Mouse (Mus musculus): ENCODE results near the gene Ddit4l. TPM values are rescaled to one million over a fixed set of nuclear protein-coding genes. Genes with fewer than 3 reads are reported as not detected.

Ddit4l gene
- polyA plus RNA-seq, 2 experiments: 0.10 to 0.69 TPM

GRCm38 (mm10) chr3:137622091-137622490 is 679 bp downstream of the Ddit4l start:
- Histone ChIP-seq H3K36me3 (replicated peaks; ENCODE audit: control insufficient read depth, insufficient read depth, low read depth) (no peaks in the 10 kb centered on the region), H3K9me3 (ENCODE audit: control insufficient read depth, low read length) (no peaks in the 10 kb centered on the region), H3K4me1 (replicated peaks; ENCODE audit: control insufficient read depth in 2 of 2, insufficient read depth in 2 of 2, low read length in 1 of 2) (no peaks in the 10 kb centered on the region), H3K4me3 (ENCODE audit: insufficient read depth in 1 of 2, low read depth in 2 of 2, low read length in 2 of 2) (no peak overlapping the region), H3K9ac (replicated peaks) (no peak overlapping the region), H3K27me3 (ENCODE audit: control insufficient read depth, insufficient read depth, low read length) (0 out of 2 replicates have a peak, but pooled peaks cover 3% of the 10 kb centered on the region), H3K4me2 (ENCODE audit: low read depth) (no peak overlapping the region), H3K27ac (no peak overlapping the region)
- WGBS (ENCODE audit: insufficient replicate concordance): 34% methylated on average over 6 of the region's 6 CpGs
- TF ChIP-seq EP300 (IDR thresholded peaks at IDR 0.05; ENCODE audit: low read depth) (no peak), CTCF (IDR thresholded peaks at IDR 0.05; ENCODE audit: low read depth) (no peak)
- no peak for DNase-seq (ENCODE audit: low read depth in 3 of 3, low spot score in 3 of 3)
- ATAC-seq (ENCODE audit: insufficient read depth): no peak

- Histone ChIP-seq H3K4me2 (ENCODE audit: low read depth) (peak overlapping the region; percentile 55), H3K9me3 (ENCODE audit: control insufficient read depth, low read length) (no peaks in the 10 kb centered on the region), H3K4me3 (ENCODE audit: insufficient read depth in 1 of 2, low read depth in 2 of 2, low read length in 2 of 2) (peak overlapping the region; percentile 6 to 44; a peak in 2 of 4 replicates), H3K9ac (replicated peaks) (no peak overlapping the region), H3K27ac (no peak overlapping the region), H3K4me1 (replicated peaks; ENCODE audit: control insufficient read depth in 2 of 2, insufficient read depth in 2 of 2, low read length in 1 of 2) (no peaks in the 10 kb centered on the region), H3K36me3 (replicated peaks; ENCODE audit: control insufficient read depth, insufficient read depth, low read depth) (no peaks in the 10 kb centered on the region), H3K27me3 (ENCODE audit: control insufficient read depth, insufficient read depth, low read length) (0 out of 2 replicates have a peak, but pooled peaks cover 3% of the 10 kb centered on the region)
- ATAC-seq (ENCODE audit: insufficient read depth): no peak
- DNase-seq (ENCODE audit: low read depth in 3 of 3, low spot score in 3 of 3): no peak
- TF ChIP-seq CTCF (IDR thresholded peaks at IDR 0.05; ENCODE audit: low read depth) (no peak), EP300 (IDR thresholded peaks at IDR 0.05; ENCODE audit: low read depth) (no peak)
- 29% methylated on average over 14 of the region's 14 CpGs for WGBS (ENCODE audit: insufficient replicate concordance)
Observed at GRCm38 (mm10) chr3:137622895-137623580, 1.6 kb downstream of the Ddit4l start.

DNA sequence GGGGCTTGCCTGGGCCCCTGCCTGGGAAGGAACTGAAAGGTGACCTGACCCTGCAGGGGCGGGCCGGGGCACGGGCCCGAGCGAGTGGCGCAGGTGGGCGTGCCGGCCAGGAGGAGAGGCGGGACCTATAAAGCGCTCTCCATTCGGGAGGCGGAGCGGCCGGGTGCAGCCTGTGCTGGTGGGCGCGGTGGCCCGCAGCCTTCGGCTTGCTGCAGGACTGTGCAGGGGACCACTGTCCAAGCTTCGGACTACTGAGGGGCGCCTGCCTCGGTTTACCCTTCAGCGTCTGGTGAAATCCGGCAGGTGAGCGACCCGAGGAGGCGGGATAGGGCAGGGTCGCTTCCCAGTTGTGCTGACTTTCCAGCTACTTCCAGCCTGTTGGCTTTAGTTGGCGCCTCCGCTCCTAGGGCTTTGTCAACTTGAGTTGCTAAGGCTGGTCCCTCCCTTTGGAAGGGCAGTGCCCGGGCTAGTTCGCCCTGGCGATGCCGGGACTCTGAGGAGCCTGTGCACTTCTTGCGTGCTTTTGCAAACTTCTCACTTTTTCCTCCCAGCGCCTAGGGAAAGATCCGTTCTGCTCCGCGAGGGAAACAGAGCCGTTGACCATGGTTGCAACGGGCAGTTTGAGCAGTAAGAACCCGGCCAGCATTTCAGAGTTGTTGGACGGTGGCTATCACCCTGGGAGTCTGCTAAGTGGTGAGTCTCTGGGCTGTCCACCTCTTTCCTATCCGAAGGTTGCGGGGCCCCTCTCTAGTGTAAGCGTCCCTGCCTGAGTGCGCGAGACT is 2.4 kb downstream of the Ddit4l start:
- H3K4me2 ChIP-seq (ENCODE audit: low read depth): peak overlapping the region; percentile 55
- no peak overlapping the region for H3K9ac ChIP-seq (replicated peaks)
- DNase-seq (ENCODE audit: low read depth in 3 of 3, low spot score in 3 of 3) (peak in 1 of 3 experiments; percentile 4), ATAC-seq (ENCODE audit: insufficient read depth) (peak; percentile 58)
- peak overlapping the region; percentile 21 to 44 for H3K4me3 ChIP-seq (ENCODE audit: insufficient read depth in 1 of 2, low read depth in 2 of 2, low read length in 2 of 2)
- 0 out of 2 replicates have a peak, but pooled peaks cover 3% of the 10 kb centered on the region for H3K27me3 ChIP-seq (ENCODE audit: control insufficient read depth, insufficient read depth, low read length)
- WGBS (ENCODE audit: insufficient replicate concordance): under 1% methylated on average over 47 of the region's 47 CpGs
- no peaks in the 10 kb centered on the region for H3K36me3 ChIP-seq (replicated peaks; ENCODE audit: control insufficient read depth, insufficient read depth, low read depth)
- no peak for TF ChIP-seq EP300 (IDR thresholded peaks at IDR 0.05; ENCODE audit: low read depth)
- no peak for TF ChIP-seq CTCF (IDR thresholded peaks at IDR 0.05; ENCODE audit: low read depth)
- H3K4me1 ChIP-seq (replicated peaks; ENCODE audit: control insufficient read depth in 2 of 2, insufficient read depth in 2 of 2, low read length in 1 of 2): no peaks in the 10 kb centered on the region
- H3K27ac ChIP-seq: no peak overlapping the region
- no peaks in the 10 kb centered on the region for H3K9me3 ChIP-seq (ENCODE audit: control insufficient read depth, low read length)

DNA sequence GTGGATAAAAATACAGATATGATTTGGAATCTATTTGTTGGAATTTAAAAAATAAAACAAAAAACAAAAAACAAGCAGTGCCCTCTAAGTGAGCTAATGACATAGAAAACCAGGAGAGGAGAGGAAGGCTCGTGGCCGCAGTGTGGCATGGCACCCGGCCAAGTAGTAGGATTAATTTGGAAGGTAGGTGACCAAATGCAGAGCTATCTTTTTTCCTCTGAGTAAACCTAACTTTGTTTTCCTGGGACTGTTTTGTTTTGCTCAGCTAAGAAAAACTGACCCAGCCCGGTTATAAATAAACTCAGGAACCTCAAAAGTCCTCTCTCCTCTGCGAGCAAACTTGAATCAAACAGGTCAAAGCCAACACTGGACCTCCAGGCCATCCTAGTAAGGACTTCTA is 3.6 kb downstream of the Ddit4l start:
- TF ChIP-seq EP300 (IDR thresholded peaks at IDR 0.05; ENCODE audit: low read depth) (no peak), CTCF (IDR thresholded peaks at IDR 0.05; ENCODE audit: low read depth) (no peak)
- Histone ChIP-seq H3K27me3 (ENCODE audit: control insufficient read depth, insufficient read depth, low read length) (0 out of 2 replicates have a peak, but pooled peaks cover 3% of the 10 kb centered on the region), H3K4me3 (ENCODE audit: insufficient read depth in 1 of 2, low read depth in 2 of 2, low read length in 2 of 2) (no peak overlapping the region), H3K36me3 (replicated peaks; ENCODE audit: control insufficient read depth, insufficient read depth, low read depth) (no peaks in the 10 kb centered on the region), H3K9ac (replicated peaks) (no peak overlapping the region), H3K9me3 (ENCODE audit: control insufficient read depth, low read length) (no peaks in the 10 kb centered on the region), H3K4me2 (ENCODE audit: low read depth) (no peak overlapping the region), H3K4me1 (replicated peaks; ENCODE audit: control insufficient read depth in 2 of 2, insufficient read depth in 2 of 2, low read length in 1 of 2) (no peaks in the 10 kb centered on the region), H3K27ac (no peak overlapping the region)
- DNase-seq (ENCODE audit: low read depth in 3 of 3, low spot score in 3 of 3): no peak
- 60% methylated on average over 5 of the region's 5 CpGs for WGBS (ENCODE audit: insufficient replicate concordance)
- ATAC-seq (ENCODE audit: insufficient read depth): no peak

GRCm38 (mm10) chr3:137633726-137634125 is 12.3 kb downstream of the Ddit4l start:
- no peak overlapping the region for H3K9ac ChIP-seq (replicated peaks)
- H3K4me2 ChIP-seq (ENCODE audit: low read depth): no peak overlapping the region
- no peaks in the 10 kb centered on the region for H3K36me3 ChIP-seq (replicated peaks; ENCODE audit: control insufficient read depth, insufficient read depth, low read depth)
- no peak overlapping the region for H3K27ac ChIP-seq
- no peaks in the 10 kb centered on the region for H3K9me3 ChIP-seq (ENCODE audit: control insufficient read depth, low read length)
- WGBS (ENCODE audit: insufficient replicate concordance): 73% methylated on average over 10 of the region's 10 CpGs
- TF ChIP-seq EP300 (IDR thresholded peaks at IDR 0.05; ENCODE audit: low read depth) (no peak), CTCF (IDR thresholded peaks at IDR 0.05; ENCODE audit: low read depth) (no peak)
- H3K4me3 ChIP-seq (ENCODE audit: insufficient read depth in 1 of 2, low read depth in 2 of 2, low read length in 2 of 2): no peak overlapping the region
- no peak for DNase-seq (ENCODE audit: low read depth in 3 of 3, low spot score in 3 of 3)
- no peak for ATAC-seq (ENCODE audit: insufficient read depth)
- H3K4me1 ChIP-seq (replicated peaks; ENCODE audit: control insufficient read depth in 2 of 2, insufficient read depth in 2 of 2, low read length in 1 of 2): no peaks in the 10 kb centered on the region
- H3K27me3 ChIP-seq (ENCODE audit: control insufficient read depth, insufficient read depth, low read length): no peaks in the 10 kb centered on the region

Measured in liver, embryonic 14.5 days (tissue).